Mouse (Mus musculus): ENCODE data around the gene Wwc1.
A peak's percentile ranks its signal among the peaks of the same experiment; 100 is the strongest.

- TF ChIP-seq MAX (IDR thresholded peaks at IDR 0.05; ENCODE audit: low read length) (no peak), CTCF (conservative IDR thresholded peaks at IDR 0.05 in 1 of 2, IDR thresholded peaks at IDR 0.05 in 1 of 2; ENCODE audit: low read depth in 2 of 2, low read length in 2 of 2) (peak; percentile 61 to 62), NRF1 (IDR thresholded peaks at IDR 0.05; ENCODE audit: low read depth, low read length) (no peak), EP300 (IDR thresholded peaks at IDR 0.05; ENCODE audit: low read length) (no peak), CHD1 (IDR thresholded peaks at IDR 0.05; ENCODE audit: low read depth, low read length) (no peak), IRF4 (IDR thresholded peaks at IDR 0.05; ENCODE audit: low read depth, low read length) (no peak), KAT2A (IDR thresholded peaks at IDR 0.05; ENCODE audit: insufficient replicate concordance, low read length) (no peak), ETS1 (conservative IDR thresholded peaks at IDR 0.05; ENCODE audit: low read depth, low read length) (no peak), UBTF (IDR thresholded peaks at IDR 0.05; ENCODE audit: low read depth, low read length) (no peak), SMC3 (IDR thresholded peaks at IDR 0.05; ENCODE audit: low read depth, low read length) (peak; percentile 32; the same call in 1 of the 2 replicates), ZKSCAN1 (IDR thresholded peaks at IDR 0.05; ENCODE audit: borderline replicate concordance, low read depth, low read length) (no peak), JUND (conservative IDR thresholded peaks at IDR 0.05; ENCODE audit: low read depth, low read length) (no peak)
These were observed 140.0 kb downstream of the Wwc1 start for GRCm38 (mm10) chr11:35840282-35840681.
